Mouse (Mus musculus): ENCODE measurements around the gene Dlst. TPM values are rescaled to one million over a fixed set of nuclear protein-coding genes. Genes with fewer than 3 reads are reported as not detected.

Dlst gene
- polyA plus RNA-seq, 1 experiment from 2014 or later = 146 TPM

DNA sequence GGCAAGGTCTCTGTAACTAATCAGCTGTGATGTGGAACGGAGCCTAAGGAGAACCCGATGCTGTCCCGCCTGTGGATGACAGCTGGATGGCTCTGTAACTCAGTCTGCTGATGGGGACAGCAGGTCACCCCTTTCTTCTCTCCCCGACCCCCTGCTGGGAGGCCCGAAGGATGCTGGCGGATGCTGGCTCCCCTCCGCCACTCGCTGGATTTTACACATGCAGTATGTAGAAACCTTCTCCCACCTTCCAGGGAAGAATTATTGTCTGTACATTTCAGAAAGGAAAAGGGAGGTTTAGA lies 71.7 kb downstream of the Dlst start:
- Histone ChIP-seq H3K9me3 (ENCODE audit: control insufficient read depth, low read length) (no peaks in the 10 kb centered on the region), H3K27ac (ENCODE audit: low read length) (no peak overlapping the region), H3K4me3 (ENCODE audit: low read length) (no peak overlapping the region), H3K9ac (ENCODE audit: low read depth, low read length) (no peak overlapping the region), H3K27me3 (replicated peaks; ENCODE audit: control insufficient read depth, insufficient read depth, low read length) (no peaks in the 10 kb centered on the region), H3K4me2 (ENCODE audit: low read depth, low read length) (no peak overlapping the region), H3K36me3 (ENCODE audit: control insufficient read depth, insufficient read depth, low read length) (no peaks in the 10 kb centered on the region), H3K4me1 (ENCODE audit: control insufficient read depth, insufficient read depth, low read length) (peaks cover 12% of the 10 kb centered on the region)
- ATAC-seq = 0 out of 2 replicates have a peak, but pooled peaks have one; percentile 16
- WGBS = 21% methylated on average over 8 of the region's 8 CpGs

DNA sequence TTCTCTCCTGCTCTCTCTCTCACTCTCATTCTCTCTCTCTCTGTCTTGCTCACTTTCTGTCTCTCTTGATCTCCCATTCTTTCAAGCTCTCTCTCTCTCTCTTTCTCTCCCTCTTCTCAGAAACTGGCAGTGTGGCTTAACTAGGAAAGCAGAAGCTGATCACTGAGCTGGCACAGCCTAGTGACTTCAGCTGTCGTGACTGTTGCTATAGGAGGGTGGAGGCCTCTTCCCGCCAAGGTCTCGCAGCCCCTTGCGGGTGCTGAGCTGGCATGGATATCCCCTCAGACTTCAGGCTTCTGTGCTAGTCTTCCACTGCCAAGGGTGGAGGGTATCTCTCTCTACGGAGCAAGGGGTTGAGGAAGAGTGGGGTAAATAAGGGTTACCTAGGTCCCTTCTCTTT lies 72.3 kb downstream of the Dlst start:
- H3K4me2 ChIP-seq (ENCODE audit: low read depth, low read length) = no peak overlapping the region
- 68% methylated on average over 5 of the region's 5 CpGs for WGBS
- no peaks in the 10 kb centered on the region for H3K27me3 ChIP-seq (replicated peaks; ENCODE audit: control insufficient read depth, insufficient read depth, low read length)
- H3K36me3 ChIP-seq (ENCODE audit: control insufficient read depth, insufficient read depth, low read length) = no peaks in the 10 kb centered on the region
- H3K27ac ChIP-seq (ENCODE audit: low read length) = no peak overlapping the region
- H3K9ac ChIP-seq (ENCODE audit: low read depth, low read length) = no peak overlapping the region
- H3K4me1 ChIP-seq (ENCODE audit: control insufficient read depth, insufficient read depth, low read length) = peaks cover 10% of the 10 kb centered on the region
- no peak overlapping the region for H3K4me3 ChIP-seq (ENCODE audit: low read length)
- H3K9me3 ChIP-seq (ENCODE audit: control insufficient read depth, low read length) = no peaks in the 10 kb centered on the region
- no peak for ATAC-seq

DNA sequence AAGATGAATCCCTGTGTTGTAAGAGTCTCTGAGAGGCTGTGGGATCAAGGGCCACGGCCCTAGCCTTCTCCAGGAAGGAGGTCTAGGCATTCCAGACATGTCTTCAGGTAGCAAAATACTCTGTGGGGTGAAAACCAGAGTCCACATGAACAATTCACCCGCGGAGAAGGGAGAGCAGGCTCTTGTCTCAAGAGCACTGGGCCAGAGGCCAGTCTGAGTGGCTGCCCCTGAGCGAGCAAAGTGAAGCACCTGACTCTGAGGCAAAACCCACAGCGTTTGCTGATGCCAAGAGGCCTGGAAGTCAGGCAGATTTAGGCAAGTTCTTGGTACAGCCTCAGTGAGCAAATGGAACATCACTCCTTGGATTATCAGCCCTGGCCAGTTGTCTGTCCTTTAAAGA lies 73.5 kb downstream of the Dlst start:
- Histone ChIP-seq H3K4me3 (ENCODE audit: low read length) (no peak overlapping the region), H3K27ac (ENCODE audit: low read length) (no peak overlapping the region), H3K4me2 (ENCODE audit: low read depth, low read length) (no peak overlapping the region), H3K9ac (ENCODE audit: low read depth, low read length) (no peak overlapping the region), H3K36me3 (ENCODE audit: control insufficient read depth, insufficient read depth, low read length) (no peaks in the 10 kb centered on the region), H3K27me3 (replicated peaks; ENCODE audit: control insufficient read depth, insufficient read depth, low read length) (no peaks in the 10 kb centered on the region), H3K9me3 (ENCODE audit: control insufficient read depth, low read length) (no peaks in the 10 kb centered on the region), H3K4me1 (ENCODE audit: control insufficient read depth, insufficient read depth, low read length) (peaks cover 10% of the 10 kb centered on the region)
- 58% methylated on average over 5 of the region's 5 CpGs for WGBS
- no peak for ATAC-seq

Other genes with a start within 250 kb of the Dlst start
- gene Ltbp2, start 234.3 kb upstream of the Dlst start, polyA plus RNA-seq (2015; fragmentation: Nextera tagmentation; extraction: Ambion mirVana) = 0.83 and 1.9 TPM in 2 replicates
- 123 and 134 TPM in 2 replicates for gene Fcf1, start 139.9 kb upstream of the Dlst start, polyA plus RNA-seq (2015; fragmentation: Nextera tagmentation; extraction: Ambion mirVana)
- 8.0 and 8.5 TPM in 2 replicates for gene Arel1, start 139.9 kb upstream of the Dlst start, polyA plus RNA-seq (2015; fragmentation: Nextera tagmentation; extraction: Ambion mirVana)
- gene Ylpm1, start 114.5 kb upstream of the Dlst start, polyA plus RNA-seq (2015; fragmentation: Nextera tagmentation; extraction: Ambion mirVana) = 17.7 and 18.5 TPM in 2 replicates
- gene Prox2, start 74 bp upstream of the Dlst start, polyA plus RNA-seq (2015; fragmentation: Nextera tagmentation; extraction: Ambion mirVana) = 1.7 and 2.3 TPM in 2 replicates
- gene Rps6kl1, start 40.4 kb downstream of the Dlst start, polyA plus RNA-seq (2015; fragmentation: Nextera tagmentation; extraction: Ambion mirVana) = 2.4 TPM in 2 replicates
- 12.4 and 14.0 TPM in 2 replicates for gene Pgf, start 67.0 kb downstream of the Dlst start, polyA plus RNA-seq (2015; fragmentation: Nextera tagmentation; extraction: Ambion mirVana)
- gene Eif2b2, start 108.6 kb downstream of the Dlst start, polyA plus RNA-seq (2015; fragmentation: Nextera tagmentation; extraction: Ambion mirVana) = 67.6 and 74.8 TPM in 2 replicates
- gene Mlh3, start 159.8 kb downstream of the Dlst start, polyA plus RNA-seq (2015; fragmentation: Nextera tagmentation; extraction: Ambion mirVana) = 5.5 and 5.7 TPM in 2 replicates
- gene Acyp1, start 177.6 kb downstream of the Dlst start, polyA plus RNA-seq (2015; fragmentation: Nextera tagmentation; extraction: Ambion mirVana) = 50.2 and 52.3 TPM in 2 replicates
- 1.5 TPM in 2 replicates for gene Zc2hc1c, start 177.8 kb downstream of the Dlst start, polyA plus RNA-seq (2015; fragmentation: Nextera tagmentation; extraction: Ambion mirVana)
- 13.2 and 15.9 TPM in 2 replicates for gene Nek9, start 228.5 kb downstream of the Dlst start, polyA plus RNA-seq (2015; fragmentation: Nextera tagmentation; extraction: Ambion mirVana)

Measured in intestine, embryonic 16.5 days (tissue).